Mouse (Mus musculus): ENCODE data around the gene Cenpv. TPM values are rescaled to one million over a fixed set of nuclear protein-coding genes. Genes with fewer than 3 reads are reported as not detected.

The Cenpv gene
- total RNA-seq, 1 experiment: 66.5 TPM

DNA sequence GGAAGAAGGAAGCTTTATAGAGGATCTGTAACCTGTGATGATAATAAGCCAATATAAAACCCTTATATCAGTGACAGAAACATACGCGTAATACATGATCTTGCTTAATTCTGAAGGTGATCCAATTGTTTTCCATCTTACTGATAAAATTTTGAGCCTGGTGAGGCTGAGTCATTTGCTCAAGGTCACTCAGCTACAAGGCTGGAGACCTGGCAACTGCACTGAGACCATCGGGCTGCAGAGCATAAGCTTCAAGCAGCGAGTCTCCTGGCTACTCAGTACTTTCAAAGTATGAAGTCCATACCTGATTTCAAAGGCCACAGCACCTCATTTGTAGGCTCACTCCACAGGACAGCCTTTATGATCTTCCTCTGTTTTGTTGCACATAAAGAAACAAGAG lies 62.9 kb downstream of the Cenpv start:
- no peak for TF ChIP-seq ZC3H11A (IDR thresholded peaks at IDR 0.05; ENCODE audit: borderline replicate concordance, low read depth, low read length)
- TF ChIP-seq ZNF384 (IDR thresholded peaks at IDR 0.05; ENCODE audit: low read depth, low read length): no peak
- no peak for TF ChIP-seq MAFK (IDR thresholded peaks at IDR 0.05; ENCODE audit: insufficient read depth, low read depth, low read length)
- TF ChIP-seq CHD2 (IDR thresholded peaks at IDR 0.05; ENCODE audit: low read depth, low read length): no peak
- no peak for TF ChIP-seq HCFC1 (IDR thresholded peaks at IDR 0.05; ENCODE audit: borderline replicate concordance, insufficient read depth, low read length)

More for the DNA sequence above, 62.9 kb downstream of the Cenpv start:
- no peak for DNase-seq (ENCODE audit: low read depth, low spot score)
- no peak overlapping the region for H3K9ac ChIP-seq (ENCODE audit: insufficient read depth, low read depth, low read length, poor library complexity, severe bottlenecking)
- peaks cover 2% of the 10 kb centered on the region; the same call in 1 of the 2 replicates for H3K36me3 ChIP-seq (ENCODE audit: control insufficient read depth, insufficient read depth, low read length, poor library complexity, severe bottlenecking)
- in situ Hi-C loops (cut with MboI; ENCODE audit: low sequenced_read_pairs in 2 of 2, unreplicated experiment in 2 of 2): no loop called here
- no peak overlapping the region for H3K27ac ChIP-seq (ENCODE audit: insufficient read depth, low read depth, low read length, poor library complexity, severe bottlenecking)
- no peaks in the 10 kb centered on the region for H3K9me3 ChIP-seq (ENCODE audit: control insufficient read depth, insufficient read depth, low read depth, low read length)
- H3K4me3 ChIP-seq (ENCODE audit: insufficient read depth in 1 of 2, low read depth in 1 of 2, low read length in 2 of 2, poor library complexity in 1 of 2, severe bottlenecking in 1 of 2): no peak overlapping the region
- peaks cover 8 to 9% of the 10 kb centered on the region in 2 experiments for H3K4me1 ChIP-seq (ENCODE audit: control insufficient read depth in 2 of 2, insufficient read depth in 2 of 2, low read length in 2 of 2, poor library complexity in 1 of 2)

Other genes with a start within 250 kb of the Cenpv start
- 21.9 and 25.8 TPM in 2 replicates for gene Pigl, start 80.8 kb downstream of the Cenpv start, total RNA-seq (2012; rRNA removed)
- 186 and 206 TPM in 2 replicates for gene Ncor1, start 80.7 kb downstream of the Cenpv start, total RNA-seq (2012; rRNA removed)
- gene Ubb, start 11.9 kb upstream of the Cenpv start, total RNA-seq (2012; rRNA removed): 1,350 and 1,664 TPM in 2 replicates
- gene Trpv2, start 35.2 kb upstream of the Cenpv start, total RNA-seq (2012; rRNA removed): 9.8 and 13.4 TPM in 2 replicates
- gene Lrrc75a, start 109.3 kb upstream of the Cenpv start, total RNA-seq (2012; rRNA removed): 9.9 and 11.6 TPM in 2 replicates
- gene Mmgt2, start 109.4 kb upstream of the Cenpv start, total RNA-seq (2012; rRNA removed): 11.4 and 13.6 TPM in 2 replicates
- gene Zfp287, start 192.6 kb upstream of the Cenpv start, total RNA-seq (2012; rRNA removed): 2.2 and 3.6 TPM in 2 replicates
- not detected in 2 replicates for gene Gm10428, start 213.8 kb upstream of the Cenpv start, total RNA-seq (2012; rRNA removed)